Mouse (Mus musculus): ENCODE measurements at regions not wholly inside any gene's neighbourhood (a gene's known extent, or its start where the extent isn't known, plus 50 kb on each side); places are given as distances from the start of the nearest gene placed in this dataset.
A peak's percentile ranks its signal among the peaks of the same experiment; 100 is the strongest.

DNA sequence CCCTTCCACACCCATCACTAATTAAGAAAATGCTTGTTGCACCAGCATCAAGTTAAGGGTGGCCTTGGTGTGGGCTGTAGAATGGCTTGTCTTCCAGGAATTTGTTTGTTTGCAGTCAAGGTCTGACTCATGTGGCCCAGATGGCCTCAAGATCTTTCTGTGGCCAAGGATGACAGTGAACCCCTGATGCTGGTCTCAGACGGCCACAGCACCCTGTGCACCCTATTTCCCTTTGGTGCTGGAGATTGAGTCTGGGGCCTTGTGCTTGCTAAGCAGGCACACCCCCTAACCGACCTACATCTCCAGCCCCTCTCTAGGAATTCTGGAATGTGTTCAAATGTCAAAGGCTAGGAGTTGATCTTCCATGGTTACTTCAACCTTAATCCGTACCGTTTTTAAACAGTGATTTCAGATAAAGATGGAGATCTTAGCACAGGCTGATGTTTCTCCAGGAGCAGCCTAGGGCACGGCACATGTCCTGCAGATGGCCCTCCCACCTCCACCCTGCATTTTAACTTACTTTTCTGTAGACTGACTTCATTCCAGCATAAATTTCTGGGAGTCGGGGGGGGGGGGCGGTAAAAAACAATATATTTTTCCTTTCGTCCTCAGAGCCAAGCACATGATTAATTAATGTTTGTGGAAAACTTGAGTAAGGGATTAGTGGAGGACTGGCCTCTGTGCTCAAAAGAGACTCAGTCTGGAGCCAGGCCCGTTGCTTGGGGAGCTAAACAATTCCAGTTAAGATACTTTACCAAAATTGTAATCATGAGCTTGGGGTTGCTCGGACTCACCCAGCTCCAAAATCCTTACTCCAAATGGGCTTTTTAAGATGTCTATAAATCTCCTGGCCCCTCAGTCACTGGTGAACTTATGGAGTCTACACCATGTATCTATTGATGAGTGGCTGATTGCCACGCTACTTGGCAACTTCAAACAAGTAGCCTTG, 95.0 kb upstream of the Supt20 start:
- DNase-seq (ENCODE audit: low read depth) = no peak

DNA sequence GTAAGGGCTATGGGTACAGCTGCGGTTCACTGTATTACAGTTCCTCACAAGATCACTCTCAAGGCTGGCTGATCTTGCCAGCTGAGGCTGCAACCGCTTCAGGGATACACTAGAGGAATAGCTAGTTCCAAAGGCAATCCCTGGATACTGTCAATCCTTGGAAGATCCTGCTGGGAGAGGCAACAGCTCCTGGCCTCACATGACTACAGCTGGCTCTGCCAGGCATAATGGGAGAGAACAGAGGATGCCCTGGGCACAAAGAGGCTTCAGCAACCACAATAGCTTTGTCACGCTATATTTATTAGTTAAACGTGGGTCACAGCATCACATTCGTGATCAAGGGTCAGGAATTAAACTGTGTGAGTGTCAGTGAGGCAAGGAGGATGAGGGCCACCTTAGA, 94.3 kb upstream of the Supt20 start:
- no peak for DNase-seq (ENCODE audit: low read depth)

DNA sequence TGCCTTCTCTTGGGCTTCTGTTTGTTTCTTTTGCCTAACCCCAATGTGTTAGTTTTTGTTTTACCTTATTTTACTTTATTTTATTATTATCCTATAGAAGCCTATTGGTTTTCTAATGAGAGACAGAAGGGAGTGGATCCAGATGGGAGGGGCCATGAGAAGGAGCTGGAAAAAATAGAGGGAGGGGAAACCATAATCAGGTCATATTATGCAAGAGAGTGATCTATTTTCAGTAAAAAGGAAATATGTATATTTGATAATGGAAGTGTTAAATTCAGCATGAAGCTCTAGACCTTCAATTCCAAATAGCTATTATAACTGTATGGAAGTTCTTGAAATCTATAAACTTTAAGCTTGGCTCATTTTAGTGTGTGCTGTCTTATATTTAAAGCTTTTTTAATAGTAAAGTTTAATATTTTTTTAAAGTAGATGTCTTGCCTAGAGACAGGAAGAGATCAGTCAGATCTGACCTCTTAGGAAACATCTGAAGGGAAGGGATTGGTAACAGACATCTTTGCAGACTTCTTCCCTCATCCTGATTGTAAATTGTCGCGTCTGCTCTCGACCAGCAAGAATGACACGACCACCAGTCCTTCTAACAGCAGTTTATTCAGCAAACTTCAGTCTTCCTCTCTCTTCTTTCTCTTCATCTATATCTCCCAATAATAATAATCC, 87.8 kb upstream of the Supt20 start:
- DNase-seq (ENCODE audit: low read depth) = peak; percentile 74

DNA sequence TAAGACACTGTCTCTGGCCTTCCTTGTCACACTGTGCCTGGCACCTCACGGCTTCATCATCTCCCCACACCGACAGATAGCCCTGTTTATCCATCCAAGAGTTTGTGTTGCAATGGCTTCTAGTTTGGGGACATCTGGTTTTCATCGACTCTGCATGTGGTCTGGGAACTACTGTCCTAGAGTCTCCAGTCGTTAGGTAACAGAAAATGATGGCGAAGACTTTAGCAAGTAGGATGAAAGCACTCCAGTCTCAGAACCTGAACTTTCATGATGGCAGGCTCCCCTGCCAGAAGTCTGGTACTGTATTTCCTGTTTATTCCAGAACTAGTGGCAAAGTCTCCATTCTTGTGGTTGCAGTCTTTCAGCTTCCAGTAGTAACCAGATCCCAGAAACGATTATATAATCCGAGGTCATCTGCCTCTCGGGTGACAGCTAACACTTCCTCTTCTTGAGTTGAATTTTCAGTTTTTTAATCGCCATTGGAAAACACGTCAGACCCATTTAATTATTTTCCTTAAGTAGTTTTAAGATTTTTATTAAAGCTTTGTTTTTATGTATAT, 81.1 kb upstream of the Supt20 start:
- peak; percentile 61 for DNase-seq (ENCODE audit: low read depth)

DNA sequence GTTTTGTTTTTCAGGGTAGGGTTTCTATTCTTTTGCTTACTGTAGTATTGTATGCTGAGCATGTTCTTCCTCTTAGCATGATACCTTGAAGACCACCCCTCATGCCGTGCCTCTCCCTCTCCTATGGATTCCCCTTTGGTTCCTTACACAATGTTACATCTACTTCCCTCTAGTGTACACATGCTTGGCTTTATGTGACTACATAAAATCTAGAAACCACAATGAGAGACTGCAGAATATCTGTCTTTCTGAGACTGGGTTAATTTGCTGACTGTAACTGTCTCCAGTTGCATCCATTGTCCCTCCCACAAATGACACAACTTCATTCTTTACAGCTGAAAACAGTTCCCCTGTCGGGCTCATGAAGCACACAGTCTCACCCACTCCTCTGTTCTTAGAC, 78.8 kb upstream of the Supt20 start:
- DNase-seq (ENCODE audit: low read depth) = peak; percentile 9

DNA sequence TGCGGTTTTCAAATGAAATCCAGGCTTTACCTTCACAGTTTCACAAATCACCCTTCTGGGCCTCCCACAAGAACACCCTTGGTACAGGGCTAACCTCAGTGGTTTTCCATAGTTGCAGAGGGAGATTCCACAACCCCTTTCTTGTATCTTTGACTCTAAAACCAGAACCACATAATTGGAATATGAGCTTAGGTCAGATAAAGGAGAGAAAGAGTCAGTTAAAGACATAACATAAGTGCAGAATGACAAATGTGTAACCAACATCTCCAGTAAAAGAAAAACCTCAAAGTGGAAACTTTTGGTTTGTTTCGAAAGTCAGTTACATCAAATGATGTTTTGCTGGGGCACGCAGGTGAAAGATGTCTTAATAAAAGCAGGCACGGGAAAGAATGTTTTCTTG, 75.3 kb upstream of the Supt20 start:
- no peak for DNase-seq (ENCODE audit: low read depth)

DNA sequence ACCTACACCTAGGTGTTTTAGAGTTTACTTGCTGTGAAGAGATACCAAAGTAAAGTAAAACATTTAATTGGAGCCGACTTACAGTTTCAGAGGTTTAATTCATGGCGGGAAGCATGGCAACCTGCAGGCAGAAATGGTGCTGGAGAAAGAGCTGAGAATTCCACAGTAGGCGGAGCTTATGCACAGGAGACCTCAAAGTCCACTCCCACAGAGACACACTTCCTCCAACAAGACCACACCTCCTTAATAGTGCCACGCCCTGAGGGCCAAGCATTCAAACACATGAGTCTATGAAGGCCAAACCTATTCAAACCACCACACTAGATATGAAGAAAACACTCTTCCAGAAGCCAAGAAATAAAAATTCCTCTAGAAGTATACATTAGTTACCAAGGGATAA, 74.3 kb upstream of the Supt20 start:
- DNase-seq (ENCODE audit: low read depth) = no peak

DNA sequence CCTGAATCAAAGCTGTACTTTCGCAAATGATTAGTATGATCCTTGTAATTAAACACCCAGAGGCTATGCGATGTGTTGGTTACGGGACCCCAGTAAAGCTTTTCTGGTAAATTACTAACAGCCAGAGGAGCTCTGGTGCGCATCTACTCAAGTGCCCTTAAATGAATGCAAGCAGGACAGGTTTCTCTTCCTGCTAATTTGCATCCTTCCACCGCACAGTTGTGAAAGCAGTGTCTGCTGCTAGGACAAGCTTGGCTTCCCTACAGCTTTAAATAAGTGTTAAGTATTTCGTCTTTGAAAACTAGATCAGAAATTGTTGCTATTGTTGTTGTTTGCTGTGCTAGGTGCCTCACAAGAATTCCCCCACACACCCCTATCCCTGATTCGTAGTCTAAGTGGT, 62.4 kb upstream of the Supt20 start:
- no peak for DNase-seq (ENCODE audit: low read depth)

DNA sequence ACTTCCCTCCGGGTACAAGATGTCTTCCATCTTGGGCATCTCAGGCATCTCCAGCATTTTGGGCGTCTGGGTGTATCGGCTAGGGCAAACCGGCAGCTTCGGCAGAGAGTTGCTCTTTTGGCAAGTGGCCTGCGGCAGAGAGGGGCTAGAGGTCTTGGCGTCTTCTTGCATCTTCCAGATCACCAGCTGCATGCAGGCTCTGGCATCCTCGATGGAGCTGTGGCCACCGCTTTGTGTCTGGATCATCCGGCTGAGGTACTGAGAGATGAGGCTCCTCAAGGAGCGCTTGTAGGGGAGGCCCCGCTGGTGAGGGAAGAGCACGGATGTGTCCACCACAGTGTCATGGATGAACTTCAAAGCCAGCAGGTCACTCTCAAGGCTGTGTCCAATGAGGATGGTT, 59.9 kb upstream of the Supt20 start:
- DNase-seq (ENCODE audit: low read depth) = no peak

DNA sequence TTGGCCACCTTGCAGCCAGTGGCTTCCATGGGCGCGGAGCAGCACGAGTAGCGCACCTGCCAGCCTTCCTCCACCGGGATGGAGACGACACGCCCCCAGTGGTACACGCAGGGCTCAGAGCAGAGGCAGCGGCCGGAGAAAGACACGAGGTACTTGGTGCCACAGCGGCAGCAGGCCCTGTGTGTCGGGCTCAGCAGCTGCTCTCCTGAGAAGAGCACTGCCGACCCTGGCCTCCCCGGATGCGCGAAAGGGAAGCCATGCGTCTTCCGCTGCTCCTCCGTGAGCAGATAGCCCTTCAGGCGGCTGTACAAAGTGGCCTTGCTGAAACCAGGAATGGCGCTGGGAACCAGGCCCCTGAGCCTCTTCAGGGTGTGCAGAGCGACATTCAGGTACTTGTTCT, 59.2 kb upstream of the Supt20 start:
- no peak for DNase-seq (ENCODE audit: low read depth)

DNA sequence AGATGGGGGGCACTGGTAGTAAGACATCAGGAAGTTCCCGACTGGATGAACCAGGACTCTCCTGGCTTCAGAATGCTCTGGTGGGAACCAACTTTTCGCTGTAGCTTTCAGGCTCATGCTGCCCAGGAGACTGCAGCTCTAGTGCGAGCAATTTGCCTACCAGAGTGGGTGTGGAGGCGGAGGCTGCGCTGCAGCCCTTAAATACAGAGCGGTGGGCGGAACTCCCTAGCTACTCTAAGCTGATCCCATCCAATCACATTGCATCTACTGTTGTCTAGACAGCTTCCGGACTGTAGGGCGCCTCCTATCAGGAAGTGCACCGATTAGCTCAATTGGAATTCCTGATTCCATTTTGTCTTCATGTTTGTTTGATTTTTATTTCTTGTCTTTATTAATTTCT, 58.2 kb upstream of the Supt20 start:
- DNase-seq (ENCODE audit: low read depth) = no peak
